In the genomic region with DNA sequence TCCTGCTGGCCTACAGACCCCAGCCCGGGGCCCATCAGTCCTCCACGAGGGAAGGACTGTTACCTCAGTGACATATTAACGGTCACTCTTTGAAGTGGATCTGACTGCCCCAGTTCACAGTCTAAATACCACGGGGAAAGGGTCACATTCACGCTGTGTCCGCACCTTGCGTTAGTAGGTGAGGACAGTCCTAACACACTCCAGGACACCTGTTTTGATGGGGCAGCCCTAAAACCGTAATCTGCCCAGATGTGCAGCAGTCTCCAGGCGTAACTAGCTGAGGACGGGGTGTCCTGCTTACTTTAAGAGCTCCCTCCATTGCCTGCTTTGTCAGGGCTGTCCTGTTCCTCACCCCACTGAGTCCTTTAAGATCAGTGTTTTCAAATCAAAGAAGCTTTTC, we compare ENCODE assay signal across 19 mouse cellular contexts.
A peak's percentile ranks its signal among the peaks of the same experiment; 100 is the strongest.
DNase-seq lines count a peak whose midpoint lies in the region; ATAC-seq and TF ChIP-seq lines count a peak whose summit lies in the region.
"Had no signal": no experiment of that assay in that cellular context is flagged by ENCODE, and none has a peak within 500 bp of the region (broad histone marks: within the 10 kb centered on the region; RNA-seq: fewer than 3 reads in every experiment).

No protein-coding gene starts in this region.

- H3K9me3 ChIP-seq in liver, embryonic 13.5 days (replicated peaks): no peaks in the 10 kb centered on the region
- H3K9me3 ChIP-seq in liver, postnatal 0 days (ENCODE audit: low read length): no peaks in the 10 kb centered on the region; the same call in 1 of the 2 replicates
- H3K9me3 ChIP-seq: neural tube, embryonic 15.5 days; stomach, embryonic 15.5 days had no signal

- H3K9ac ChIP-seq in liver, embryonic 13.5 days: no peak overlapping the region
- H3K9ac ChIP-seq in liver, postnatal 0 days (replicated peaks): no peak overlapping the region
- H3K9ac ChIP-seq: embryonic facial prominence, embryonic 15.5 days; forebrain, embryonic 13.5 days; lung, embryonic 14.5 days; neural tube, embryonic 15.5 days; stomach, embryonic 15.5 days had no signal

- no peak for TF ChIP-seq EP300 in liver, postnatal 0 days (IDR thresholded peaks at IDR 0.05; ENCODE audit: low read depth)

- H3K4me1 ChIP-seq in cerebellum, adult 2 months (ENCODE audit: control insufficient read depth, insufficient read depth, low read length): peaks cover 33% of the 10 kb centered on the region
- H3K4me1 ChIP-seq in liver, embryonic 13.5 days (replicated peaks): peaks cover 2% of the 10 kb centered on the region; the same call in 1 of the 2 replicates
- H3K4me1 ChIP-seq in liver, postnatal 0 days (ENCODE audit: insufficient read depth): peaks cover 7% of the 10 kb centered on the region
- H3K4me1 ChIP-seq: stomach, embryonic 15.5 days had no signal

- peak overlapping the region; percentile 56 for H3K27ac ChIP-seq in cerebellum, adult 2 months (ENCODE audit: insufficient read depth, low read length)
- no peak overlapping the region for H3K27ac ChIP-seq in liver, embryonic 13.5 days
- no peak overlapping the region for H3K27ac ChIP-seq in liver, postnatal 0 days (ENCODE audit: low read depth)
- H3K27ac ChIP-seq: embryonic facial prominence, embryonic 15.5 days; forebrain, embryonic 13.5 days; gastrocnemius, adult 2 months; heart, adult 2 months; hindbrain, postnatal 0 days; layer of hippocampus, adult 2 months; neural tube, embryonic 15.5 days; stomach, embryonic 15.5 days had no signal

- WGBS in cerebellum, adult 2 months: 52% methylated on average over 10 of the region's 10 CpGs
- WGBS in liver, embryonic 13.5 days (ENCODE audit: insufficient replicate concordance): 65% methylated on average over 10 of the region's 10 CpGs
- 57% methylated on average over 10 of the region's 10 CpGs for whole genome bisulfite sequencing in liver, postnatal 0 days (ENCODE audit: insufficient replicate concordance)

- no peaks in the 10 kb centered on the region for H3K36me3 ChIP-seq in liver, embryonic 13.5 days
- no peaks in the 10 kb centered on the region for H3K36me3 ChIP-seq in liver, postnatal 0 days (replicated peaks; ENCODE audit: insufficient read depth, low read length)
- H3K36me3 ChIP-seq: embryonic facial prominence, embryonic 15.5 days; neural tube, embryonic 15.5 days; stomach, embryonic 15.5 days had no signal

- 0 out of 2 replicates have a peak, but pooled peaks have one; percentile 36 for ATAC-seq in liver, embryonic 13.5 days (ENCODE audit: low read depth)
- no peak for ATAC-seq in liver, postnatal 0 days
- ATAC-seq: forebrain, embryonic 13.5 days; hindbrain, postnatal 0 days had no signal

- H3K4me3 ChIP-seq in cerebellum, adult 2 months (replicated peaks; ENCODE audit: insufficient read depth, low read depth, low read length): no peak overlapping the region
- H3K4me3 ChIP-seq in liver, embryonic 13.5 days (replicated peaks): no peak overlapping the region
- no peak overlapping the region for H3K4me3 ChIP-seq in liver, postnatal 0 days (ENCODE audit: low read depth, low read length)
- H3K4me3 ChIP-seq: embryonic facial prominence, embryonic 15.5 days; forebrain, embryonic 13.5 days; gastrocnemius, adult 2 months; heart, adult 2 months; layer of hippocampus, adult 2 months; neural tube, embryonic 15.5 days; stomach, embryonic 15.5 days had no signal

- TF ChIP-seq CTCF in cerebellum, adult 2 months (IDR thresholded peaks at IDR 0.05; ENCODE audit: borderline replicate concordance, insufficient read depth, low read depth, low read length): no peak
- no peak for TF ChIP-seq CTCF in liver, postnatal 0 days (IDR thresholded peaks at IDR 0.05; ENCODE audit: low read depth)

- no peaks in the 10 kb centered on the region for H3K27me3 ChIP-seq in cerebellum, adult 2 months (ENCODE audit: control insufficient read depth, insufficient read depth, low read length)
- no peaks in the 10 kb centered on the region for H3K27me3 ChIP-seq in liver, embryonic 13.5 days
- no peaks in the 10 kb centered on the region for H3K27me3 ChIP-seq in liver, postnatal 0 days (ENCODE audit: insufficient read depth, low read length)
- H3K27me3 ChIP-seq: stomach, embryonic 15.5 days had no signal

- DNase-seq in cerebellum, adult 2 months: peak; percentile 41 to 58
- no peak for DNase-seq in cerebellum, postnatal 4 days (ENCODE audit: low spot score in 2 of 2)
- no peak for DNase-seq in liver, embryonic 13.5 days
- DNase-seq in liver, postnatal 0 days: no peak
- DNase-seq in cerebellum, adult 9-11 months: peak; percentile 60
- DNase-seq in forelimb bud, embryonic 11.5 days (ENCODE audit: low read depth, low spot score): peak; percentile 40
- no peak for DNase-seq in thymus, adult 18-20 months
- no peak for DNase-seq in gastrocnemius, adult 18-20 months (ENCODE audit: low spot score)
- DNase-seq: adrenal gland, postnatal 25 days; gastrocnemius, adult 2 months; heart, adult 2 months; lung, embryonic 14.5 days; thymus, postnatal 36 days had no signal

- H3K4me2 ChIP-seq in liver, embryonic 13.5 days: no peak overlapping the region
- H3K4me2 ChIP-seq in liver, postnatal 0 days (ENCODE audit: low read depth, low read length): no peak overlapping the region
- H3K4me2 ChIP-seq: embryonic facial prominence, embryonic 15.5 days; forebrain, embryonic 13.5 days; lung, embryonic 14.5 days; neural tube, embryonic 15.5 days; stomach, embryonic 15.5 days had no signal

- TF ChIP-seq POLR2A in cerebellum, adult 2 months (IDR thresholded peaks at IDR 0.05; ENCODE audit: borderline replicate concordance, insufficient read depth, low read length): no peak

Comparison
In these comparisons a context has a peak if more than half of its experiments do, and no peak if none do; other contexts are left out.
1. DNase-seq: peak in cerebellum, adult 2 months (2 of 2), cerebellum, adult 9-11 months (single experiment) and forelimb bud, embryonic 11.5 days (single experiment); none in cerebellum, postnatal 4 days (0 of 2), liver, embryonic 13.5 days (single experiment), liver, postnatal 0 days (single experiment), thymus, adult 18-20 months (0 of 2) and gastrocnemius, adult 18-20 months (single experiment).